Comparison of ENCODE assay signal across 1 mouse cellular context in genomic region chr19:4083826-4084225, GRCm38 (mm10).
TF ChIP-seq lines count a peak whose summit lies in the region.

No protein-coding gene starts in this region.

TF ChIP-seq in MEL, 35 proteins besides CTCF, POLR2A, EP300 and RAD21:
- TF ChIP-seq BHLHE40 (IDR thresholded peaks at IDR 0.05; ENCODE audit: borderline replicate concordance, low read depth, low read length): no peak
- no peak for TF ChIP-seq POLR2AphosphoS5 (IDR thresholded peaks at IDR 0.05; ENCODE audit: borderline replicate concordance, low read depth, low read length)
- TF ChIP-seq MAX (IDR thresholded peaks at IDR 0.05; ENCODE audit: low read length): no peak
- TF ChIP-seq USF1 (IDR thresholded peaks at IDR 0.05; ENCODE audit: low read depth, low read length): no peak
- TF ChIP-seq RCOR1 (IDR thresholded peaks at IDR 0.05; ENCODE audit: low read depth, low read length): no peak
- TF ChIP-seq ZKSCAN1 (IDR thresholded peaks at IDR 0.05; ENCODE audit: low read depth, low read length): no peak
- no peak for TF ChIP-seq KAT2A (conservative IDR thresholded peaks at IDR 0.05; ENCODE audit: low read depth, low read length)
- TF ChIP-seq MYB (IDR thresholded peaks at IDR 0.05; ENCODE audit: low read depth, low read length): no peak
- no peak for TF ChIP-seq CHD2 (IDR thresholded peaks at IDR 0.05; ENCODE audit: low read length)
- no peak for TF ChIP-seq ZMIZ1 (IDR thresholded peaks at IDR 0.05; ENCODE audit: low read depth, low read length)
